Mouse (Mus musculus): ENCODE measurements around the gene Thsd4. TPM values are rescaled to one million over a fixed set of nuclear protein-coding genes. Genes with fewer than 3 reads are reported as not detected.

Thsd4 gene
- polyA plus RNA-seq, 1 experiment from 2014 or later = 24.5 TPM

GRCm38 (mm10) chr9:60002323-60002722, 519.5 kb downstream of the Thsd4 start:
- Histone ChIP-seq H3K4me1 (ENCODE audit: insufficient read depth, low read length) (peaks cover 8% of the 10 kb centered on the region; the same call in 1 of the 2 replicates), H3K27me3 (ENCODE audit: insufficient read depth, low read length) (no peaks in the 10 kb centered on the region), H3K36me3 (ENCODE audit: insufficient read depth, low read length) (no peaks in the 10 kb centered on the region), H3K27ac (ENCODE audit: low read length) (0 out of 2 replicates have a peak overlapping the region, but pooled peaks have one; percentile 3), H3K9ac (replicated peaks; ENCODE audit: low read length) (no peak overlapping the region), H3K4me2 (replicated peaks; ENCODE audit: low read depth, low read length) (no peak overlapping the region), H3K4me3 (ENCODE audit: low read length) (no peak overlapping the region), H3K9me3 (ENCODE audit: low read length) (no peaks in the 10 kb centered on the region)
- 25% methylated on average over 8 of the region's 8 CpGs for WGBS
- no peak for ATAC-seq (ENCODE audit: low FRiP score, low TSS enrichment)

- H3K27ac ChIP-seq (ENCODE audit: low read length) = no peak overlapping the region
- no peak for ATAC-seq (ENCODE audit: low FRiP score, low TSS enrichment)
These were observed 520.4 kb downstream of the Thsd4 start for GRCm38 (mm10) chr9:60001444-60001843.

GRCm38 (mm10) chr9:59997725-59998124, 524.1 kb downstream of the Thsd4 start:
- H3K9ac ChIP-seq (replicated peaks; ENCODE audit: low read length) = no peak overlapping the region
- H3K27me3 ChIP-seq (ENCODE audit: insufficient read depth, low read length) = no peaks in the 10 kb centered on the region
- WGBS = 92% methylated on average over 4 of the region's 4 CpGs
- H3K9me3 ChIP-seq (ENCODE audit: low read length) = no peaks in the 10 kb centered on the region
- H3K36me3 ChIP-seq (ENCODE audit: insufficient read depth, low read length) = peaks cover 6% of the 10 kb centered on the region; the same call in 1 of the 2 replicates
- H3K27ac ChIP-seq (ENCODE audit: low read length) = no peak overlapping the region
- H3K4me3 ChIP-seq (ENCODE audit: low read length) = no peak overlapping the region
- no peak for ATAC-seq (ENCODE audit: low FRiP score, low TSS enrichment)
- no peak overlapping the region for H3K4me2 ChIP-seq (replicated peaks; ENCODE audit: low read depth, low read length)
- peaks cover under 1% of the 10 kb centered on the region; the same call in 1 of the 2 replicates for H3K4me1 ChIP-seq (ENCODE audit: insufficient read depth, low read length)

More at GRCm38 (mm10) chr9:60001444-60001843, 520.4 kb downstream of the Thsd4 start:
- Histone ChIP-seq H3K9ac (replicated peaks; ENCODE audit: low read length) (no peak overlapping the region), H3K4me3 (ENCODE audit: low read length) (no peak overlapping the region), H3K4me1 (ENCODE audit: insufficient read depth, low read length) (peaks cover 8% of the 10 kb centered on the region; the same call in 1 of the 2 replicates), H3K27me3 (ENCODE audit: insufficient read depth, low read length) (no peaks in the 10 kb centered on the region), H3K9me3 (ENCODE audit: low read length) (no peaks in the 10 kb centered on the region), H3K4me2 (replicated peaks; ENCODE audit: low read depth, low read length) (no peak overlapping the region), H3K36me3 (ENCODE audit: insufficient read depth, low read length) (no peaks in the 10 kb centered on the region)
- 66% methylated on average over 3 of the region's 3 CpGs for WGBS

GRCm38 (mm10) chr9:59991407-59991806, 530.4 kb downstream of the Thsd4 start:
- peak; percentile 57; the same call in 1 of the 2 replicates for ATAC-seq (ENCODE audit: low FRiP score, low TSS enrichment)
- no peak overlapping the region for H3K9ac ChIP-seq (replicated peaks; ENCODE audit: low read length)
- no peaks in the 10 kb centered on the region for H3K4me1 ChIP-seq (ENCODE audit: insufficient read depth, low read length)
- WGBS = 54% methylated on average over 5 of the region's 5 CpGs
- H3K27ac ChIP-seq (ENCODE audit: low read length) = no peak overlapping the region
- no peaks in the 10 kb centered on the region for H3K9me3 ChIP-seq (ENCODE audit: low read length)
- no peaks in the 10 kb centered on the region for H3K27me3 ChIP-seq (ENCODE audit: insufficient read depth, low read length)
- no peak overlapping the region for H3K4me3 ChIP-seq (ENCODE audit: low read length)
- no peak overlapping the region for H3K4me2 ChIP-seq (replicated peaks; ENCODE audit: low read depth, low read length)
- peaks cover 15% of the 10 kb centered on the region; the same call in 1 of the 2 replicates for H3K36me3 ChIP-seq (ENCODE audit: insufficient read depth, low read length)

GRCm38 (mm10) chr9:59989864-59990263, 532.0 kb downstream of the Thsd4 start:
- peaks cover 15% of the 10 kb centered on the region; the same call in 1 of the 2 replicates for H3K36me3 ChIP-seq (ENCODE audit: insufficient read depth, low read length)
- H3K4me2 ChIP-seq (replicated peaks; ENCODE audit: low read depth, low read length) = no peak overlapping the region
- ATAC-seq (ENCODE audit: low FRiP score, low TSS enrichment) = no peak
- no peak overlapping the region for H3K4me3 ChIP-seq (ENCODE audit: low read length)
- no peaks in the 10 kb centered on the region for H3K4me1 ChIP-seq (ENCODE audit: insufficient read depth, low read length)
- no peaks in the 10 kb centered on the region for H3K9me3 ChIP-seq (ENCODE audit: low read length)
- no peak overlapping the region for H3K27ac ChIP-seq (ENCODE audit: low read length)
- 0% methylated on average over 1 of the region's 1 CpGs for WGBS
- no peaks in the 10 kb centered on the region for H3K27me3 ChIP-seq (ENCODE audit: insufficient read depth, low read length)
- no peak overlapping the region for H3K9ac ChIP-seq (replicated peaks; ENCODE audit: low read length)

- H3K27ac ChIP-seq (ENCODE audit: low read length) = no peak overlapping the region
- no peaks in the 10 kb centered on the region for H3K4me1 ChIP-seq (ENCODE audit: insufficient read depth, low read length)
- H3K36me3 ChIP-seq (ENCODE audit: insufficient read depth, low read length) = peaks cover 10% of the 10 kb centered on the region; the same call in 1 of the 2 replicates
- H3K9ac ChIP-seq (replicated peaks; ENCODE audit: low read length) = no peak overlapping the region
- no peak for ATAC-seq (ENCODE audit: low FRiP score, low TSS enrichment)
- no peak overlapping the region for H3K4me2 ChIP-seq (replicated peaks; ENCODE audit: low read depth, low read length)
- H3K9me3 ChIP-seq (ENCODE audit: low read length) = no peaks in the 10 kb centered on the region
- 86% methylated on average over 3 of the region's 3 CpGs for WGBS
- no peak overlapping the region for H3K4me3 ChIP-seq (ENCODE audit: low read length)
- H3K27me3 ChIP-seq (ENCODE audit: insufficient read depth, low read length) = no peaks in the 10 kb centered on the region
These were observed 535.8 kb downstream of the Thsd4 start for GRCm38 (mm10) chr9:59985900-59986572.

GRCm38 (mm10) chr9:59981116-59981515, 540.7 kb downstream of the Thsd4 start:
- Histone ChIP-seq H3K4me1 (ENCODE audit: insufficient read depth, low read length) (no peaks in the 10 kb centered on the region), H3K9me3 (ENCODE audit: low read length) (no peaks in the 10 kb centered on the region), H3K4me2 (replicated peaks; ENCODE audit: low read depth, low read length) (no peak overlapping the region), H3K9ac (replicated peaks; ENCODE audit: low read length) (no peak overlapping the region), H3K27me3 (ENCODE audit: insufficient read depth, low read length) (no peaks in the 10 kb centered on the region), H3K27ac (ENCODE audit: low read length) (no peak overlapping the region), H3K4me3 (ENCODE audit: low read length) (no peak overlapping the region), H3K36me3 (ENCODE audit: insufficient read depth, low read length) (0 out of 2 replicates have a peak, but pooled peaks cover 3% of the 10 kb centered on the region)
- whole genome bisulfite sequencing = 72% methylated on average over 2 of the region's 2 CpGs
- ATAC-seq (ENCODE audit: low FRiP score, low TSS enrichment) = no peak

GRCm38 (mm10) chr9:59971263-59971662, 550.6 kb downstream of the Thsd4 start:
- H3K36me3 ChIP-seq (ENCODE audit: insufficient read depth, low read length) = no peaks in the 10 kb centered on the region
- no peaks in the 10 kb centered on the region for H3K4me1 ChIP-seq (ENCODE audit: insufficient read depth, low read length)
- H3K4me2 ChIP-seq (replicated peaks; ENCODE audit: low read depth, low read length) = no peak overlapping the region
- no peaks in the 10 kb centered on the region for H3K9me3 ChIP-seq (ENCODE audit: low read length)
- H3K27ac ChIP-seq (ENCODE audit: low read length) = no peak overlapping the region
- no peak overlapping the region for H3K4me3 ChIP-seq (ENCODE audit: low read length)
- ATAC-seq (ENCODE audit: low FRiP score, low TSS enrichment) = no peak
- no peak overlapping the region for H3K9ac ChIP-seq (replicated peaks; ENCODE audit: low read length)
- no peaks in the 10 kb centered on the region for H3K27me3 ChIP-seq (ENCODE audit: insufficient read depth, low read length)
- WGBS = 71% methylated on average over 4 of the region's 4 CpGs

GRCm38 (mm10) chr9:59969383-59969782, 552.5 kb downstream of the Thsd4 start:
- Histone ChIP-seq H3K9ac (replicated peaks; ENCODE audit: low read length) (no peak overlapping the region), H3K9me3 (ENCODE audit: low read length) (no peaks in the 10 kb centered on the region), H3K27ac (ENCODE audit: low read length) (no peak overlapping the region), H3K4me2 (replicated peaks; ENCODE audit: low read depth, low read length) (no peak overlapping the region), H3K27me3 (ENCODE audit: insufficient read depth, low read length) (no peaks in the 10 kb centered on the region), H3K4me1 (ENCODE audit: insufficient read depth, low read length) (peaks cover 4% of the 10 kb centered on the region; the same call in 1 of the 2 replicates), H3K4me3 (ENCODE audit: low read length) (no peak overlapping the region), H3K36me3 (ENCODE audit: insufficient read depth, low read length) (no peaks in the 10 kb centered on the region)
- ATAC-seq (ENCODE audit: low FRiP score, low TSS enrichment) = peak; percentile 67; the same call in 1 of the 2 replicates
- 33% methylated on average over 6 of the region's 6 CpGs for WGBS

- Histone ChIP-seq H3K4me3 (ENCODE audit: low read length) (no peak overlapping the region), H3K36me3 (ENCODE audit: insufficient read depth, low read length) (no peaks in the 10 kb centered on the region), H3K27ac (ENCODE audit: low read length) (no peak overlapping the region), H3K9ac (replicated peaks; ENCODE audit: low read length) (no peak overlapping the region), H3K4me2 (replicated peaks; ENCODE audit: low read depth, low read length) (no peak overlapping the region), H3K4me1 (ENCODE audit: insufficient read depth, low read length) (peaks cover 4% of the 10 kb centered on the region; the same call in 1 of the 2 replicates), H3K9me3 (ENCODE audit: low read length) (no peaks in the 10 kb centered on the region), H3K27me3 (ENCODE audit: insufficient read depth, low read length) (no peaks in the 10 kb centered on the region)
- WGBS = 82% methylated on average over 10 of the region's 10 CpGs
- ATAC-seq (ENCODE audit: low FRiP score, low TSS enrichment) = no peak
These were observed 556.8 kb downstream of the Thsd4 start for GRCm38 (mm10) chr9:59965046-59965445.

Measured in kidney, embryonic 16.5 days (tissue).